Mouse (Mus musculus) CH12.LX (cell line): ENCODE measurements around the gene Ncapg2. TPM values are rescaled to one million over a fixed set of nuclear protein-coding genes. Genes with fewer than 3 reads are reported as not detected.

ENCODE experiments used
- DNase-seq: peaks from one replicate; pipeline ENCODE4 v3.0.0-alpha.2; 2013; ENCODE audit errors: extremely low read depth
- H3K27ac ChIP-seq: 2 replicates; pipeline ENCODE4 v1.5.1; 2012; ENCODE audit warnings: low read depth, mild to moderate bottlenecking, control low read depth, moderate library complexity; ENCODE audit not compliant: insufficient read depth
- H3K27me3 ChIP-seq: replicated peaks from 2 replicates; pipeline ENCODE3; 2012; ENCODE audit warnings: inconsistent platforms
- H3K36me3 ChIP-seq, 2 experiments: replicated peaks in 1 of 2; 2 replicates each; pipeline versions ENCODE3 to v1.6.1; 2012; ENCODE audit warnings: inconsistent platforms in 1 of 2, low read length in 1 of 2, mild to moderate bottlenecking in 1 of 2, mixed read lengths in 1 of 2, moderate library complexity in 1 of 2; ENCODE audit not compliant: control insufficient read depth in 1 of 2, insufficient read depth in 1 of 2
- H3K4me1 ChIP-seq, 2 experiments: 2 replicates each; pipeline ENCODE4 v1.6.1; 2012; ENCODE audit warnings: inconsistent platforms in 1 of 2, moderate library complexity in 1 of 2; ENCODE audit not compliant: insufficient read depth in 2 of 2, control insufficient read depth in 1 of 2
- H3K4me2 ChIP-seq: 2 replicates; pipeline ENCODE4 v1.6.1; 2012; ENCODE audit warnings: low read depth, mild to moderate bottlenecking, control low read depth; ENCODE audit not compliant: poor library complexity, insufficient read depth, severe bottlenecking
- H3K4me3 ChIP-seq, 3 experiments: fragments of 150-350 bp in 1 of 3; sonication (generic) in 1 of 3; replicated peaks in 1 of 3; 2 replicates each; pipeline versions ENCODE3 to v1.5.1; 2011 to 2012; ENCODE audit warnings: low read depth in 2 of 3, low read length in 2 of 3, mild to moderate bottlenecking in 2 of 3, moderate library complexity in 2 of 3, control low read depth in 1 of 3, improper control_type of control experiment in 1 of 3, inconsistent platforms in 1 of 3, mixed read lengths in 1 of 3; ENCODE audit not compliant: poor library complexity in 1 of 3
- H3K79me2 ChIP-seq: replicated peaks from 2 replicates; pipeline ENCODE4 v1.6.1; 2012; ENCODE audit warnings: mild to moderate bottlenecking, moderate library complexity; ENCODE audit not compliant: control insufficient read depth, poor library complexity, insufficient read depth, severe bottlenecking; ENCODE audit errors: extremely low read depth
- H3K9ac ChIP-seq: 2 replicates; pipeline ENCODE4 v1.6.1; 2012; ENCODE audit warnings: low read depth, mild to moderate bottlenecking, control low read depth, moderate library complexity; ENCODE audit not compliant: insufficient read depth
- H3K9me3 ChIP-seq: replicated peaks from 2 replicates; pipeline ENCODE3; 2012; ENCODE audit warnings: low read length, inconsistent platforms, mixed read lengths
- GABPA ChIP-seq: IDR thresholded peaks from 2 replicates; pipeline ENCODE4 v1.6.1; 2012; ENCODE audit warnings: low read depth, low read length, improper control_type of control experiment, inconsistent platforms; ENCODE audit not compliant: insufficient replicate concordance
- JUN ChIP-seq: IDR thresholded peaks from 2 replicates; pipeline ENCODE4 v1.6.1; 2011; ENCODE audit warnings: low read depth, mild to moderate bottlenecking, low read length, improper control_type of control experiment, moderate library complexity; ENCODE audit not compliant: insufficient read depth
- JUND ChIP-seq: conservative IDR thresholded peaks from 2 replicates; pipeline ENCODE4 v1.6.1; 2011; ENCODE audit warnings: low read depth, low read length, improper control_type of control experiment
- POLR2A ChIP-seq: IDR thresholded peaks from 2 replicates; pipeline ENCODE4 v1.6.1; 2011; ENCODE audit warnings: low read depth, mild to moderate bottlenecking, improper control_type of control experiment, low read length
- ZC3H11A ChIP-seq: IDR thresholded peaks from 2 replicates; pipeline ENCODE4 v1.6.1; 2012; ENCODE audit warnings: low read depth, mild to moderate bottlenecking, inconsistent platforms, low read length, improper control_type of control experiment
- dilution Hi-C: fragments of 300-500 bp; cut with MboI; formaldehyde crosslinking; loops from 2 replicates; pipeline ENCODE4 v1.14.3; 2020; ENCODE audit warnings: low sequenced_read_pairs; ENCODE audit not compliant: extremely low pct_unique_long_range_greater_than_20kb, extremely low pct_ligation_motif_present
- in situ Hi-C: fragments of 300-500 bp; cut with MboI; formaldehyde crosslinking; loops from 3 replicates; pipeline ENCODE4 v1.14.3; 2019; ENCODE audit warnings: low sequenced_read_pairs, low pct_ligation_motif_present, low pct_unique_long_range_greater_than_20kb, mixed read lengths
- polyA plus RNA-seq: library from polyadenylated mRNA; unstranded; fragments of >175 nt; gene quantifications from 2 replicates; pipeline ENCODE4 v1.2.1, GENCODE M21; 2012; ENCODE audit warnings: low read depth; ENCODE audit not compliant: insufficient read length
- total RNA-seq, 2 experiments: library from RNA; depleted of rRNA; stranded (reverse); fragments of 300-350 nt in 1 of 2; fragments of >200 nt in 1 of 2; gene quantifications; 2 replicates each; pipeline ENCODE4 v1.2.3; 2012 to 2014

The Ncapg2 gene
- total and polyA plus RNA-seq, 3 experiments, result 48.0 to 66.4 (median 65.0) TPM

DNA sequence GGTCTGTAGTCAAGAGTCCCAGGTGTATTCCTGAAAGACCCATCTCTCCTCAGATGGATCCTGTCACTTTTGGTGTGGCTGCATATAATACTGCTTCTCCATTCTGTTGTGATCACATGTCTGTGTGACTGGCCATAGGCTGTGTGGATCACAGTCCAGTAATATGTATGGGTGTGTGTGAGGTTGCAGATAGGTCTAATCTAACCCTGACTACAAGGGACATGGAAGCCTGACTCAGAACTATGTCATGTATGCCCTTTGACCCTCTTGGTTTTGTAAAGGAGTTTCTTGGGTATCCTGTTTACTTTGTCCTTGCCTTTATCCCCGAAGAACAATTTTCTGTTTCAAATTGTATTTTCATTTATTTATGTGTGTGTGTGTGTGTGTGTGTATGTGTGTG lies 107.3 kb downstream of the Ncapg2 start:
- in situ Hi-C loops (no loop called here), dilution Hi-C loops (no loop called here)
- no peaks in the 10 kb centered on the region for H3K36me3 ChIP-seq
- no peak for DNase-seq
- H3K4me1 ChIP-seq, result no peaks in the 10 kb centered on the region
- peaks cover 23% of the 10 kb centered on the region for H3K27me3 ChIP-seq
- H3K4me3 ChIP-seq, result no peak overlapping the region
- TF ChIP-seq ZC3H11A, result no peak
- no peak for TF ChIP-seq JUND
- TF ChIP-seq JUN, result no peak
- no peak for TF ChIP-seq GABPA
- TF ChIP-seq POLR2A, result no peak
- no peak overlapping the region for H3K27ac ChIP-seq
- H3K79me2 ChIP-seq, result no peaks in the 10 kb centered on the region
- no peak overlapping the region for H3K9ac ChIP-seq
- H3K9me3 ChIP-seq, result no peaks in the 10 kb centered on the region
- H3K4me2 ChIP-seq, result no peak overlapping the region

Other genes starting within 250 kb of the Ncapg2 start
- 6.7 TPM in 2 replicates for gene Wdr60, start 142.4 kb upstream of the Ncapg2 start, total RNA-seq (2012; rRNA removed)
- gene Wdr60, start 142.4 kb upstream of the Ncapg2 start, total RNA-seq (2014; rRNA removed), result 3.6 and 3.9 TPM in 2 replicates
- 9.2 and 14.2 TPM in 2 replicates for gene Wdr60, start 142.4 kb upstream of the Ncapg2 start, polyA plus RNA-seq
- gene Gm11027, start 130.0 kb upstream of the Ncapg2 start, total RNA-seq (2012; rRNA removed), result not detected in 2 replicates
- gene Gm11027, start 130.0 kb upstream of the Ncapg2 start, total RNA-seq (2014; rRNA removed), result not detected in 2 replicates
- gene Gm11027, start 130.0 kb upstream of the Ncapg2 start, polyA plus RNA-seq, result not detected in 2 replicates
- gene Esyt2, start 124.2 kb upstream of the Ncapg2 start, total RNA-seq (2012; rRNA removed), result 7.4 and 8.2 TPM in 2 replicates
- 12.8 and 14.7 TPM in 2 replicates for gene Esyt2, start 124.2 kb upstream of the Ncapg2 start, total RNA-seq (2014; rRNA removed)
- gene Esyt2, start 124.2 kb upstream of the Ncapg2 start, polyA plus RNA-seq, result 6.7 and 6.9 TPM in 2 replicates
- gene Ptprn2, start 80.3 kb downstream of the Ncapg2 start, total RNA-seq (2012; rRNA removed), result not detected in 2 replicates
- not detected in 2 replicates for gene Ptprn2, start 80.3 kb downstream of the Ncapg2 start, total RNA-seq (2014; rRNA removed)
- gene Ptprn2, start 80.3 kb downstream of the Ncapg2 start, polyA plus RNA-seq, result 0.10 and 0.17 TPM in 2 replicates